Mouse (Mus musculus) liver, embryonic 16.5 days (tissue): Measurements from ENCODE around the gene Htra2. TPM values are rescaled to one million over a fixed set of nuclear protein-coding genes. Genes with fewer than 3 reads are reported as not detected.

Experiments used
- ATAC-seq: fragments of 200-750 bp; cut with Nextera tagmentation; 2 replicates; pipeline ENCODE4 v1.8.0; 2017; ENCODE audit warnings: low read depth, mild to moderate bottlenecking, moderate number of reproducible peaks, moderate library complexity
- H3K27ac ChIP-seq: fragments of 300-500 bp; sonication (generic); 2 replicates; pipeline ENCODE4 v1.5.1; 2014; ENCODE audit warnings: mild to moderate bottlenecking, low read length
- H3K27me3 ChIP-seq: fragments of 300-500 bp; sonication (generic); 2 replicates; pipeline ENCODE4 v1.6.1; 2014; ENCODE audit warnings: low read depth, low read length, mixed read lengths; ENCODE audit not compliant: control insufficient read depth, insufficient read depth
- H3K36me3 ChIP-seq: fragments of 300-500 bp; sonication (generic); 2 replicates; pipeline ENCODE4 v1.6.1; 2014; ENCODE audit warnings: mild to moderate bottlenecking; ENCODE audit not compliant: control insufficient read depth, insufficient read depth
- H3K4me1 ChIP-seq: fragments of 300-500 bp; sonication (generic); 2 replicates; pipeline ENCODE4 v1.6.1; 2014; ENCODE audit warnings: low read depth, low read length, mixed read lengths; ENCODE audit not compliant: control insufficient read depth
- H3K4me2 ChIP-seq: fragments of 300-500 bp; sonication (generic); 2 replicates; pipeline ENCODE4 v1.6.1; 2014; ENCODE audit warnings: low read depth, low read length, mixed read lengths
- H3K4me3 ChIP-seq: fragments of 300-500 bp; sonication (generic); 2 replicates; pipeline ENCODE4 v1.5.1; 2014; ENCODE audit warnings: low read depth, mild to moderate bottlenecking, low read length
- H3K9ac ChIP-seq: fragments of 300-500 bp; sonication (generic); 2 replicates; pipeline ENCODE4 v1.6.1; 2014; ENCODE audit warnings: low read depth, low read length
- H3K9me3 ChIP-seq: fragments of 300-500 bp; sonication (generic); replicated peaks from 2 replicates; pipeline ENCODE4 v1.6.1; 2016; ENCODE audit warnings: low read length; ENCODE audit not compliant: control insufficient read depth
- WGBS: fragments of 180-500 bp; shearing (Covaris S2); extraction: QIAGEN DNeasy Blood & Tissue Kit; methylation state at CpG from one replicate; pipeline ENCODE4 v1.1.7; 2014; ENCODE audit not compliant: insufficient replicate concordance; 5-methylcytosine and 5-hydroxymethylcytosine counted together
- polyA plus RNA-seq: library from polyadenylated mRNA; unstranded; fragments of >200 nt; fragmentation: Nextera tagmentation; extraction: Ambion mirVana; gene quantifications from 2 replicates; pipeline ENCODE4 v1.2.1, GENCODE M21; 2015

The Htra2 gene
- polyA plus RNA-seq, 1 experiment from 2014 or later, result 72.0 TPM

DNA sequence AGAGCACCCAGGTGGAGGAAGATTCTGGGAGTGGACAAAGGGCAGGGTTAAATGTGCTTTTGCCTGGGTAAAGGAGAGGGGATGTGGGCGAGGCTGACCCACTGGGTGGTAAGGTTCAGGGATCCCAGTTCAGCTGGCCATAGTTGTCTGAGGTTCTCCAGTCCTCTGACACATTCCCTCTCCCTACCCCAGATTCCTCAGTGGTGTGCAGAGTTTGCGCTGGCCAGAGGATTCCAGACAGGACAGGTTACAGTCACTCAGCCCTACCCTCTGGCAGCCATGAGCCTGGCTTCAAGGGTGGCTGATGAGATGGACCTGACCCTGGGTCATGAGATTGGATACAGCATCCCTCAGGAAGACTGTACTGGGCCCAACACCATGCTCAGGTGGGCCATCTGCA, 3.7 kb upstream of the Htra2 start:
- peaks cover 24% of the 10 kb centered on the region for H3K27me3 ChIP-seq
- peaks cover 15% of the 10 kb centered on the region for H3K36me3 ChIP-seq
- H3K4me3 ChIP-seq, result peak overlapping the region; percentile 38
- WGBS, result 70% methylated on average over 2 of the region's 2 CpGs
- H3K4me1 ChIP-seq, result peaks cover 15% of the 10 kb centered on the region
- no peak for ATAC-seq
- peak overlapping the region; percentile 30 for H3K4me2 ChIP-seq
- H3K27ac ChIP-seq, result no peak overlapping the region
- H3K9ac ChIP-seq, result no peak overlapping the region; the same call in 1 of the 2 replicates
- no peaks in the 10 kb centered on the region for H3K9me3 ChIP-seq

DNA sequence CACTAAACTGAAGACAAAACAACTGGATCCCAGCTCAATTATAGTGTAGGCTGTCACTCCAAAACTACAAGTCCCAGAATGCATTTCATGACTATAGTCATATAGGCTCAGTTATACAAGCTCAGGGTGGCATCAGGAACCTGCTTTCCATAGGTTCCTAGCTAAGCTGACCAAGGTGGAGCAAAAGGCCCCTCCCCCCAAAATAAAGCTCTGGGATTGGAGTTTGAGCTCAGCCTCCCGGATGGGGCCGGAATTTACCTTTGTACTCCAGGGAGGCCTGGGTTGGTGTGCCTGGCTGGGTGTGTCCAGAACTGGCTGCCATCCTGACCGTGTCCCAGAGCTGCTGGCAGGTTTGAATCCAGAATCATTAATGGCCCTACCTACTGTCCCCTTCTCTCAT, 2.7 kb upstream of the Htra2 start, which contains the start of gene Dqx1:
Gene Dqx1, plus strand, starts transcription at position 55 of the 400 bp plus-strand sequence.
- no peaks in the 10 kb centered on the region for H3K9me3 ChIP-seq
- peaks cover 21% of the 10 kb centered on the region for H3K4me1 ChIP-seq
- ATAC-seq, result peak; percentile 12
- H3K9ac ChIP-seq, result no peak within 1 kb of the TSS; the same call in 1 of the 2 replicates
- peaks cover 15% of the 10 kb centered on the region for H3K36me3 ChIP-seq
- H3K27ac ChIP-seq, result 0 out of 2 replicates have a peak within 1 kb of the TSS, but pooled peaks have one; percentile 16
- peak within 1 kb of the TSS; percentile 30 for H3K4me2 ChIP-seq
- H3K4me3 ChIP-seq, result peak within 1 kb of the TSS; percentile 38
- peaks cover 15% of the 10 kb centered on the region for H3K27me3 ChIP-seq
- WGBS, result 48% methylated on average over 3 of the region's 3 CpGs

DNA sequence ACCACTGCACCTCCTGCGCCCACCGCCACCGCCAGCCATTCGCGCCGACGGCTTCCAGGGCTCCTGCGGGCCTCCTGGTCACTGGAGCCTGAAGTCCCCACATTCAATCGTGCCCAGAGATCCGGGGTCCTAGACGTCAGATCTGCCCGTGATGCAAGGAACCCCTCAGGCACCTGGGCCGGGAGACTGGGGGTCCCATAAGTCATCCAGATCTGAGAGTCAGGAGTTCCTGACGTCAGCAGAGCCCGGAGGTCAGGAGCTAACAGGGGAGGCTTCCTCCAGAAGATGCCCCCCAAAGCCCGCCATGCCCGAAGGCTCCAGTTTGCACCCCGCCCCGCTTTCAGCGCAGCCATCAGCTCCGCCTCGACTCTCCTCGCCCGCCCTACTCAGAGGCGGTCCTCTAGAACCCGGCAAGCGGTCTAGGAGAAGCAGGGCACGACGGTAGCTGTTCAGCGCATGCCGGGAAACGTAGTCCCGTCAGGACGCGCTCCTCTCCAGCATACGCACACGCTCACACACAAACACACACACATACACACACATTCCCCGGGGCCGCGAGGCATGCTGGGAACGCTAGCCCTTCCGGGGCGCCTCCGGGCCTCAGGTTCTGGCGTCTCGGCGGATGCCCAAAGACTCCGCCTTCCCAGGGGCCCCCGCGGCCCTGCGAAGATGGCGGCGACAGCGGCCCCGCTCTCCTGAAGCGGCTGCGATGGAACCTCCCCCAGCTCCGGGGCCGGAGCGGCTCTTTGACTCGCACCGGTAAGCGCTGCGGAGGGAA, 810 bp downstream of the Htra2 start, which contains the start of gene Aup1:
Gene Aup1, plus strand, starts transcription at position 448 of the 778 bp plus-strand sequence.
- H3K9ac ChIP-seq, result peak within 1 kb of the TSS; percentile 92
- H3K4me2 ChIP-seq, result peak within 1 kb of the TSS; percentile 96
- H3K9me3 ChIP-seq, result no peaks in the 10 kb centered on the region
- ATAC-seq, result peak; percentile 94
- H3K4me1 ChIP-seq, result peaks cover 30% of the 10 kb centered on the region
- whole genome bisulfite sequencing, result under 1% methylated on average over 60 of the region's 64 CpGs
- peak within 1 kb of the TSS; percentile 93 for H3K27ac ChIP-seq
- H3K4me3 ChIP-seq, result peak within 1 kb of the TSS; percentile 90
- H3K27me3 ChIP-seq, result no peaks in the 10 kb centered on the region
- H3K36me3 ChIP-seq, result peaks cover 28% of the 10 kb centered on the region

DNA sequence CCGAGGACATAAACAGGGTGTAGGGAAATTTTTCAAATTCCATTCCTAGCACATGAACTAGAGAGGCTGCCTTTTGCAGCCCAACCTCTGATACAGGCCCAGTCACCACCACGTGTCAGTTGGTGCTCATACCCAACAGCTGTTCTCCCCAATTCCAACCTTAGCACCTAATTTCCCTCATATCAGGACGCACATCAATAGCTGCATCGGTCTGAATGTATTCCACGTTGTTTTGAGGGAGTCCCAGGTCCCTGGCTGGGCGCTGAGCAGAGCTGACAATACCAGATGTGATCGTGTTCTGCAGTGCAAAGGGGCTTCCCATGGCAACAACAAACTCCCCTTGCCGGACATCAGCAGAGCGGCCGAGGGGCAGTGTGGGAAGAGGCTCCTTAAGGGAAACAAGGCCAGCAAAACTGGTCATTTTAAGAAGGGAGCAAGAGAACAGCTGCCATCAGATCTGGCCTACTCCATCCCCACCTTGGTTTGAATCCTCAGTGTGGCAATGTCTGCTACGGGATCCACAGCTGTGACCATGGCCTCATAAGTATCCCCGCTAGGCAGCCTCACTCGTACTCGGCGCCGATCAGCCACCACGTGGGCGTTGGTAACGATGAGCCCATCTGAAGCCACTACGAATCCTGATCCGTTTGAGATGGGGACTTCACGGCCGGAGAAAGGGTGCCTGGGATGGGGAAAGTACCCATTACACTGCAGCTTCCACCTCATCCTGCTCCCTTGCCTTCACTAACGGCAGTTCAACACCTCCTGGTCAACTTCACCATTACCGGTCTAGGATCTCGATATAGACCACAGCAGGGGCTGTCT, 1.7 kb downstream of the Htra2 start:
- H3K4me1 ChIP-seq, result peaks cover 25% of the 10 kb centered on the region
- peak overlapping the region; percentile 92 for H3K9ac ChIP-seq
- H3K36me3 ChIP-seq, result peaks cover 28% of the 10 kb centered on the region
- WGBS, result 2% methylated on average over 26 of the region's 26 CpGs
- peak overlapping the region; percentile 93 for H3K27ac ChIP-seq
- peak overlapping the region; percentile 96 for H3K4me2 ChIP-seq
- no peak for ATAC-seq
- H3K4me3 ChIP-seq, result peak overlapping the region; percentile 90
- H3K9me3 ChIP-seq, result no peaks in the 10 kb centered on the region
- no peaks in the 10 kb centered on the region for H3K27me3 ChIP-seq

DNA sequence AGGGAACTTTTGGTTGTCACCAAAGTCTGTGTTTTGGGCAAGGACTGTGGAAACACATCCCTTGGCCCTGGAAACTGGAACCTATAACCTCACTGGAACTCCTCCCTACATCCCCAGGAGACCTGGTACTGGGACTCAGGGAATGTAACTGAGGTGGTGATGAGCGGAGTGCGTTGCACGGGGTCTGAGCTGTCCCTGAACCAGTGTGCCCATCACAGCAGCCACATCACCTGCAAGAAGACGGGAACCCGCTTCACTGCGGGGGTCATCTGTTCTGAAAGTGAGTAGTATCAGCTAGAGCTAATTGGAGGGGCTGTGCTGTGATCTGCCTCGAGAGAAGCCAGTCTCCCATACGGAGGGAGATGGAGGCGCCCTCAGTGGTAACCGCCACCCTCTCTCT, 5.7 kb downstream of the Htra2 start:
- Histone ChIP-seq H3K4me1 (peaks cover 21% of the 10 kb centered on the region), H3K4me3 (no peak overlapping the region), H3K4me2 (no peak overlapping the region), H3K27me3 (no peaks in the 10 kb centered on the region), H3K36me3 (peaks cover 13% of the 10 kb centered on the region), H3K9ac (no peak overlapping the region), H3K27ac (no peak overlapping the region), H3K9me3 (no peaks in the 10 kb centered on the region)
- no peak for ATAC-seq
- WGBS, result 63% methylated on average over 10 of the region's 10 CpGs

DNA sequence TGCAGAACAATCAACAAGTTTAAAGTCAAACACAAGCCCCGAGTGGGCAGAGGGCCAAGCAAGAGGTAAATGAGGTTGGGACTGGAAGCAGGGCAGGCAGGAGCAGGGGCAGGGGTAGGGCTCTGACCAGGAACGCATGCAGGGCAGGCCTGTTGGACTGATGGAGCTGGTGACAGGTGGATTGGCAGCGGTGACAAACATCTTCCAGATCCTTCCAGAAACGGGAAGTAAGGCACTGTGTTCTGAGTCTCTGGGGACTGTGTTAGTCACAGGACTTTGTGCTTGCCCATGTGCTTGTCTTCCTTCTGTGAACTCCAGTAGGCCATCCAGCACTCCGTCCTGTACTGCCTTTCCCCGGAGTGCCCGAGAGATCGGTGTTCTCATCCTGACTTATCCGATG, 10.3 kb downstream of the Htra2 start:
- no peak overlapping the region for H3K4me2 ChIP-seq
- no peak for ATAC-seq

DNA sequence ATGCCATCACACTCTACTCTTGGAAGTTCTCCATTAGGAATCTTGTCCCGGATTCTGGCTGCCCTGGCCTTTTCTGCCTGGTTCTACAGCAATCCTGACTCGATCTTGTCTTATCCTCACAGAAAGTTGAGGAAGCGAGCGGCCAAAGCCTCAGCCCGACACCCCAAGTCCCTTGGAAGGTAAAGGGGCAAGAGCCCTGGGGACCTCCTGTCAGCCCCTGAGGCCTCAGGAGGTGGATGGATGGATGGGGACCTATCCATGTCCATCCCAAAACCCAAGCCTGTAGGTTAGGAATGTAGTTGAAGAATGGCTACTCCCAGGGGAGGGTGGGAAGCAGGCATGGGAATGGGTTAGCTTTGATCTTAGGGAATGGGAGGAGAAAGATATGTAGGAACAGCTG, 11.1 kb downstream of the Htra2 start:
- no peak for ATAC-seq
- Histone ChIP-seq H3K4me3 (no peak overlapping the region), H3K4me1 (peaks cover 17% of the 10 kb centered on the region), H3K9me3 (no peaks in the 10 kb centered on the region), H3K27ac (no peak overlapping the region), H3K4me2 (no peak overlapping the region), H3K36me3 (no peaks in the 10 kb centered on the region), H3K27me3 (no peaks in the 10 kb centered on the region), H3K9ac (no peak overlapping the region)
- 69% methylated on average over 5 of the region's 5 CpGs for WGBS

More for the DNA sequence above, 10.3 kb downstream of the Htra2 start:
- H3K27ac ChIP-seq, result no peak overlapping the region
- no peak overlapping the region for H3K9ac ChIP-seq
- WGBS, result 58% methylated on average over 9 of the region's 9 CpGs
- H3K4me1 ChIP-seq, result peaks cover 11% of the 10 kb centered on the region
- no peaks in the 10 kb centered on the region for H3K9me3 ChIP-seq
- no peaks in the 10 kb centered on the region for H3K36me3 ChIP-seq
- no peaks in the 10 kb centered on the region for H3K27me3 ChIP-seq
- no peak overlapping the region for H3K4me3 ChIP-seq

DNA sequence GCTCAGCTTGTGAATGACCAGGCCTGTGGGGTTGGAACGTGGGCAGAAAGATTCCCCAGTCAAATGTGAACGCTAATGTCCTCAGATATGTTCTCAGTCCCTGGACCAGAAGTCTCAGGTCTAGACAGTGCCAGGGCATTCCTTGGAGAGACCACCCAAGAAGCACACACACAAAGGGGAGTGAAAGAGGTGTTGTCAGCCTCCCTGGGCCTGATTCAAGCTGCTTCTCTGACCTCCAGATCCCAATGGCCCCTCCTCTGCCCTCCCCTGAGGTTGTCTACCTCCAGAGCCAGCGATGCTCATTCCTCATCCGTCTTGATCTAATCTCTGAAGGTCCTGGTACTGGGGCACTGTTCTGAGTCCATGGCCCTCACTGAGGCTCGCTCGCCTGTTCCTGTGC, 11.5 kb downstream of the Htra2 start:
- no peak for ATAC-seq
- Histone ChIP-seq H3K9me3 (no peaks in the 10 kb centered on the region), H3K27me3 (no peaks in the 10 kb centered on the region), H3K4me3 (no peak overlapping the region), H3K4me2 (no peak overlapping the region), H3K4me1 (peaks cover 21% of the 10 kb centered on the region), H3K9ac (no peak overlapping the region), H3K27ac (no peak overlapping the region), H3K36me3 (no peaks in the 10 kb centered on the region)
- 64% methylated on average over 6 of the region's 6 CpGs for WGBS
